Mouse (Mus musculus): ENCODE results near the gene Disp2.
A peak's percentile ranks its signal among the peaks of the same experiment; 100 is the strongest.

The Disp2 gene

GRCm38 (mm10) chr2:118779504-118780480 lies at the start of gene Disp2:
Disp2 (plus strand) TSS chr2:118779719.
- DNase-seq (ENCODE audit: low spot score in 2 of 2), result peak; percentile 89 to 92

- DNase-seq (ENCODE audit: low spot score in 2 of 2), result peak in 1 of 2 experiments; percentile 3
Measured at GRCm38 (mm10) chr2:118729816-118730621, 49.5 kb upstream of the Disp2 start.

GRCm38 (mm10) chr2:118730622-118730915 lies 49.0 kb upstream of the Disp2 start:
- DNase-seq (ENCODE audit: low spot score in 2 of 2), result peak; percentile 58 to 72

DNA sequence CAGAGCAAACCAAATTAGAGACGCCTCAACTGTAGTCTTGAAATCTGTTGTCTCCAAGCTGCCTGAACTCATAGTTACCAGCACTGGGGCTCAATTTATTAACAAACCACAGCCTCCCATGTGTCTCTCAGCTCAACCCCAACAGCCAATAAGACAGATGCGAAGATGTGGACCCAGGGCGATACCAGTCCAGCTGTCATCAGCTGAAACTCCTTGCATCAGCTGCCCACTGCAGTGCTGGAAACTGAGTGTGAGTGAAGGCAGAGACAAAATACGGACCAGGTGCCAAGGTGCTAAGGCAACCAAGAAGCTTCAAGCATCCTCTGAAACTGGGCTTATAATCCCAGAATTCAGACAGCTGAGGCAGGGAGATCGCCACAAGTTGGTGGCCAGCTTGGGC lies 47.5 kb upstream of the Disp2 start:
- no peak for DNase-seq (ENCODE audit: low spot score in 2 of 2)

GRCm38 (mm10) chr2:118733341-118733740 lies 46.2 kb upstream of the Disp2 start:
- no peak for DNase-seq (ENCODE audit: low spot score in 2 of 2)

- no peak for DNase-seq (ENCODE audit: low spot score in 2 of 2)
Measured at GRCm38 (mm10) chr2:118740341-118740740, 39.2 kb upstream of the Disp2 start.

- DNase-seq (ENCODE audit: low spot score in 2 of 2), result no peak
Measured at GRCm38 (mm10) chr2:118741183-118741582, 38.3 kb upstream of the Disp2 start.

DNA sequence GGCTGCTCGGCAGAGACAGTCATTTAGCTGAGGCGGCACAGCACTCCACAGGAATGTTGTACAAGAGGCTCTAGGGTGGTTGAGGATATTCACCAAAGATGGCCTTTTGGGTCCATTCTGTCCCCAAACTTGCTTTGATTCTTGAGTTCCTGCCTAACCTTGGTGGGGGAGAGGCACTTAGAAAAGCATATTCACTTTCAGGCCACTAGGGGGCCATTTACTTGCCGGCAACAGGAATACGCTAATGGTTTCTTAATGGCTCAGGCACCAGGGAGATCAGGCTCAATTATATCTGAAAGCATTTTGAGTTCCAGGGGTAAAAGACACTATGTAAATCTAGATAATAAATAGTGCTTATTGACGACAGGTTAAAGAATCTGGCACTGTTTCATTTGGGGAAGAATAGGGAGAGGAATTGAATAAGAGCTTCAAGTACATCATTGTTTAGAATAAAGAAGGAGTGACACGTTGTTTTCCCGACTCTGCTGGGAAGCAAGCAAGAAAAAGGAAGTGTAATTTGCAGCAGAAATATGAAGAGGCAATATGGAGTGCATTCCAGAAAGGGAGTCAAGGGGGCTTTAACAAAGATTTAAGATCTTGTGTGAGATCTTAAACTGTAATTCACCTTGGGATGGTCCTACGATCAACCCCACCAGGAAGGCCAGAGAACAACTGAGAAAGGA lies 36.1 kb upstream of the Disp2 start:
- no peak for DNase-seq (ENCODE audit: low spot score in 2 of 2)

DNA sequence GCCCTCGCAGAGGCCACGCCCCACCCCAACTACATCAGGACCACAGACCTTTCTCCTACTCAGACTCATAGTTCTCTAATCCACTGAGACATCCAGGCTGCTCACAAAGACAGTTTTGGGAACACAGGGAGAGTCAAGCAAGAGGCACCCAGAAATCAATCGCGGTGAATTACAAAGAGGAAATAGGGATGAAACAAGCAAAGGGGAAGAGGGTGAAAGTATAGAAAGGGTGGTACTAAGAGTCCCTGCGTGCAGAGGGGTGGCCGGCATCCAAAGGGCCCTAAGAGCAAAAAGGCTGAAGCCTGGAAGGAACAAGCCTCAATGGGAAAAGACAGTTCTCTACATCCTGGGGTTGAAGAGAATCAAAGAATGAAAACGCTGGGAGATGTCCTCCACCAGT lies 34.9 kb upstream of the Disp2 start:
- no peak for DNase-seq (ENCODE audit: low spot score in 2 of 2)

DNA sequence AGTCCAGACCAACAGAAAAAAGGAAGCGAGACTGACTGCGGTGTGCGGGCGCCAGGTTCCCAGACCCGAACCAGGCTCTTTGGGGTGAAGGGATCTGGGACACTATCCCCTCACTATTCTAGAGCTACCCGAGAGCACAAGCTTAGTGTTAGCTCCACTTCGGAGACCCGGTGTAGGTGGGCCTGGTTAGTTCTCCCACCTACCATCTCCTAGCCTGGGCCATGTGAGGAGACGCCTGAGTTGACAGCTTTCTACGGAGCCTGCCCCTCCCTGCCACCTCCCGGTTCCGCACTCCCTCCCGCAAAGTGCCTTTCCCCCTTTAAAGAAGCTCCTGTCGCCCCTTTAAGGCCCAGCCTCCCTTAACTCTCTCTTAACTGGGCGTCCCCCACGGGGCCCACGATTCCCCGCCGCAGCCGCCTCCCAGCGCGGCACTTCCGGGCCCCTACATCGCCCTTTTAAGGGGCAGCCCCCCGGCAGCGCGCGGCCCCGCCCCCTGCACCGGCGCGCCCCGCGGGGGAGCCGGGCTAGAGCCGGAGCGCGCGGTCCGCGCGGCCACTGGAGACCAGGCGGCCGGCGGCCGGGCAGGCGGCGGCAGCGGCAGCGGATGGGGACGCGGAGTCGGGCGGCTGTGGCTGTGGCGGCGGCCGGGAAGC lies 34.2 kb upstream of the Disp2 start, which contains the start of gene Inafm2:
Inafm2 (plus strand) TSS at position 527 of the 653 bp plus-strand sequence.
- DNase-seq (ENCODE audit: low spot score in 2 of 2), result peak; percentile 84

DNA sequence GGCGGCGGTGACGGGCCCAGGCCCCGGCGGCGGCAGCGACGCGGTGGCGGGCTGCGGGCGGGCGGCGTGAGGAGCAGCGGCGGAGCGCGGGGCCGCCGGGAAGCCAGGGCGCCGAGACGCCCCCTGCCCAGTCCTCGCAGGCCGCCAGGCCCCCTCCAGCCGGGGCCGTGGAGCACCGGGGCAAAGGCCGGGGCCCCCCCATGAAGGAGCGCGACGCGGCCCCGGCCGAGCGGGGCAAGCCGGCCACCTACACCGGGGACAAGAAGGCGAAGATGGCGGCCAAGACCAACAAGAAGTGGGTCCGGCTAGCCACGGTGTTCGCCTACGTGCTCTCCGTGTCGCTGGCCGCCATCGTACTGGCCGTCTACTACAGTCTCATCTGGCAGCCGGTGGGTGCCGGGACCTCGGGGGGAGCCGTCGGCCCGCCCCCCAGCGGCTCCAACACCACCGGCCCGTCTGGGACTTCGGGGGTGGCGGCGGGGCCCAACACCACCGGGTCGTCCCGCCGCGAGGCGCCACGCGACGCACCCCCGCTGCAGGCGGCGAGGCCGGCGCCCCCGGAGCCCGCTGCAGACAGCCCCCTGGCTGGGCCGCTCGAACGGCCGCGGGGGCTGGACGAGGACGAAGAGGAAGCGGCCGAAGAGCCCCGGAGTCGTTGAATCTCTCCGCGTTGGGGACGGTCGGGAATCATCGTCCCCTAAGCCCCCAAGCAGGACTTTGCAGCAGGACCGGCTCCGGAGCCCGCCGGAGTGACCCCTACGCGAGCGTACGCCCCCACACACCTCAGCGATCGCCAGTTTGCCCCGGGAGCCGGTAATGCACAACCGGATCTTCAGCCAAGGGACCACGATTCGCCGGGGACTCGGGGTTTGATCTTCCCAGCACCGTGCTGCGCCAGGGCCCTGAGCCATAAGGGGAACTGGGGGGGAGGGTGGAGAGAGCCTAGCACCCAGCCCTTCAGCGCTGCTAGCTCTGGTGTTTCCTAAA lies 33.3 kb upstream of the Disp2 start:
- peak in 1 of 2 experiments; percentile 6 for DNase-seq (ENCODE audit: low spot score in 2 of 2)

GRCm38 (mm10) chr2:118747301-118747960 lies 32.1 kb upstream of the Disp2 start:
- DNase-seq (ENCODE audit: low spot score in 2 of 2), result no peak

DNA sequence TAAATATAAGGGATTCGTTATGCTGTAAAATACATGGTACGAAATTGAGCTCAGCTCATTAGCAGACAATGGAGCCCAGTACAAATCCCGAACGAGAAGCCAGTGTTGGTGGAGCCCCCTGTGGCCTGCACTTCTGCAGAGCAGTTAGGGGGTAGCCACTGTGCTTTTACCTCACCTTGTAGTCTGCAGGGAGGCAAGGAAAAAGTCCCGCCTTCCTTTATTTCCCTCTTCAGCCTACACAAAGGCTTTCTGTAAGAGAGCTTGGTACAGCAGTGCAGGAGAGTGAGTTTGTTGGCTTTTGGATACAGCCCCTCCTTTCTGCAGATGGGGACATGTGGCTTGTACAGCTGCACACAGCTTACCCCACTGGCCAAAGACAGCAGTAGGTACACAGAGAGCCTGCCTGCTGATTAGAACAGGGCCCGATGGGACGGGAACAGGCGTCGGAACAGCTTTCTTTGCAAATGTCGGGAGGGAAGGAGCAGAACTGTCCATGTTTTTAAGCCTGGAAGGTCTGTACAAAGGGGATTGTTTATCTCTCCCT lies 30.1 kb upstream of the Disp2 start:
- DNase-seq (ENCODE audit: low spot score in 2 of 2), result no peak

DNA sequence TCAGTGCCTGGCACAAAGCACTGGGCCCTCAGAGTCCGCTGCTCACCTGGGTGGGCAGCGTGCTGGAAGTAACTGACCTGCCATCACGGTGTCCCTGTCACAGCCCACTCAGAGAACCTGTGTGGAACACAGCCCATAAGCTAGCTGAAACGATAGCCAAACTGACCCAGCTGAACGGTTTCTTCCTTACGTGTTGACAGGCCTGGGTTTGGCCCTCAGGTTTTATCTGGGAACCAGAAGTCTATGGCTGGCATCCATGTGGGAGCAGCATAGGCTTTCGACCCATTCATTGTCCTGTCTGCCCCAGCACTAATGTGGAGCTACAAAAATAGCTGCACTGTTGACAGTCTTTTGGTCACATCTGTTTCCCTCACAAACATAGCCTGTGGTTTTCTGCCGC lies 29.0 kb upstream of the Disp2 start:
- DNase-seq (ENCODE audit: low spot score in 2 of 2), result no peak

GRCm38 (mm10) chr2:118751896-118752791 lies 27.4 kb upstream of the Disp2 start:
- DNase-seq (ENCODE audit: low spot score in 2 of 2), result no peak

GRCm38 (mm10) chr2:118752792-118753108 lies 26.8 kb upstream of the Disp2 start:
- no peak for DNase-seq (ENCODE audit: low spot score in 2 of 2)

DNA sequence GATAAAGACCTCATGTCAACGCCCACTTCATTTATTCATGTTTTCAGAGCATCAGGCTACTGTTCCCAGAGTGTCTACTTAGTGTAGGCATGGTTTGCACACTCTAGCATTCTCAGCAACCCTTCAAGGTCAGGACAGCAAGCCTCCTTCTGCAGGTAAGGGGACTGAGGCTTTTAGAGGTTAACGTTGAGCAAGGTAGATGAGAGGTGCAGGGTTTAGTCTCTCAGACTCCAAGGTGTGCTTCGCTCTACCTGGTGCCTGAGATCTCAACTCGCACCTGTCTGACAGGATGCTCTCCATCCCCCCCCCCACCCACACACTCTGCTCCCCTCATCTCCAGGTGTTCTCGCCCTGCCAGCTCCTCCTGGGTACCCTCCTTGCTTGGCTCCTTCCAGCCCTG lies 25.4 kb upstream of the Disp2 start:
- DNase-seq (ENCODE audit: low spot score in 2 of 2), result no peak

- DNase-seq (ENCODE audit: low spot score in 2 of 2), result no peak
Measured at GRCm38 (mm10) chr2:118755407-118755806, 24.1 kb upstream of the Disp2 start.

- DNase-seq (ENCODE audit: low spot score in 2 of 2), result no peak
Measured at GRCm38 (mm10) chr2:118756103-118756502, 23.4 kb upstream of the Disp2 start.
